Mouse (Mus musculus) CH12.LX (cell line): Measurements from ENCODE around the gene Lca5l.

Experiments used
- BHLHE40 ChIP-seq: IDR thresholded peaks from 2 replicates; pipeline ENCODE4 v1.6.1; 2011; ENCODE audit warnings: mild to moderate bottlenecking, low read depth, low read length, improper control_type of control experiment
- CHD1 ChIP-seq: IDR thresholded peaks from 2 replicates; pipeline ENCODE4 v1.6.1; 2012; ENCODE audit warnings: low read depth, low read length, improper control_type of control experiment, inconsistent platforms
- CHD2 ChIP-seq: IDR thresholded peaks from 2 replicates; pipeline ENCODE4 v1.6.1; 2011; ENCODE audit warnings: low read length, improper control_type of control experiment
- CTCF ChIP-seq, 2 experiments: IDR thresholded peaks in 1 of 2; conservative IDR thresholded peaks in 1 of 2; 2 replicates each; pipeline ENCODE4 v1.5.1; 2011 to 2012; ENCODE audit warnings: low read depth in 2 of 2, low read length in 2 of 2, improper control_type of control experiment in 1 of 2, inconsistent platforms in 1 of 2, mild to moderate bottlenecking in 1 of 2, moderate library complexity in 1 of 2
- JUN ChIP-seq: IDR thresholded peaks from 2 replicates; pipeline ENCODE4 v1.6.1; 2011; ENCODE audit warnings: low read depth, mild to moderate bottlenecking, low read length, improper control_type of control experiment, moderate library complexity; ENCODE audit not compliant: insufficient read depth
- MAX ChIP-seq: IDR thresholded peaks from 2 replicates; pipeline ENCODE4 v1.6.1; 2011; ENCODE audit warnings: low read length, improper control_type of control experiment
- MXI1 ChIP-seq: IDR thresholded peaks from 2 replicates; pipeline ENCODE4 v1.6.1; 2011; ENCODE audit warnings: mild to moderate bottlenecking, low read depth, low read length, improper control_type of control experiment
- USF1 ChIP-seq: IDR thresholded peaks from 2 replicates; pipeline ENCODE4 v1.6.1; 2014; ENCODE audit warnings: low read depth, mild to moderate bottlenecking, inconsistent platforms, low read length, improper control_type of control experiment

- no peak for TF ChIP-seq CHD1
- no peak for TF ChIP-seq CTCF (conservative IDR thresholded peaks at IDR 0.05 in 1 of 2, IDR thresholded peaks at IDR 0.05 in 1 of 2; ENCODE audit: low read depth in 2 of 2, low read length in 2 of 2)
- no peak for TF ChIP-seq MXI1
- TF ChIP-seq CHD2: no peak
- TF ChIP-seq USF1: no peak
- 0 out of 2 replicates have a peak, but pooled peaks have one; percentile 10 for TF ChIP-seq MAX
- no peak for TF ChIP-seq BHLHE40
- no peak for TF ChIP-seq JUN
Observed at GRCm38 (mm10) chr16:96175399-96175798, 16.7 kb downstream of the Lca5l start.
